Mouse (Mus musculus): ENCODE measurements around the gene Tlr7.

Tlr7 gene

GRCm38 (mm10) chrX:167276953-167277352, 53.4 kb downstream of the Tlr7 start:
- peak; percentile 8 to 33 for DNase-seq (ENCODE audit: low spot score in 2 of 2)

- DNase-seq (ENCODE audit: low spot score in 2 of 2) = no peak
These were observed 53.8 kb downstream of the Tlr7 start for GRCm38 (mm10) chrX:167276551-167276950.

- DNase-seq (ENCODE audit: low spot score in 2 of 2) = peak in 1 of 2 experiments; percentile 2
These were observed 66.3 kb downstream of the Tlr7 start, which contains the start of gene Tlr8 for GRCm38 (mm10) chrX:167264086-167264485. TSS of gene Tlr8 (minus strand) at chrX:167264329.

- DNase-seq (ENCODE audit: low spot score in 2 of 2) = no peak
These were observed 66.8 kb downstream of the Tlr7 start for GRCm38 (mm10) chrX:167263530-167263929.
